Mouse (Mus musculus) yolk sac, embryonic 10.5 days (tissue): ENCODE data around the gene Simc1.

ENCODE experiments used
- DNase-seq: peaks from one replicate; pipeline ENCODE4 v3.0.0-alpha.2; 2017; ENCODE audit warnings: low spot score

Simc1 gene

GRCm38 (mm10) chr13:54548036-54548435 lies 44.5 kb downstream of the Simc1 start:
- DNase-seq: no peak

- no peak for DNase-seq
Measured at GRCm38 (mm10) chr13:54556176-54556575, 52.6 kb downstream of the Simc1 start.

- DNase-seq: no peak
Measured at GRCm38 (mm10) chr13:54556796-54557195, 53.2 kb downstream of the Simc1 start.

GRCm38 (mm10) chr13:54557652-54558051 lies 54.1 kb downstream of the Simc1 start:
- DNase-seq: no peak

- no peak for DNase-seq
Measured at GRCm38 (mm10) chr13:54559656-54560055, 56.1 kb downstream of the Simc1 start.

GRCm38 (mm10) chr13:54560608-54561007 lies 57.0 kb downstream of the Simc1 start:
- DNase-seq: no peak

- no peak for DNase-seq
Measured at GRCm38 (mm10) chr13:54562562-54562961, 59.0 kb downstream of the Simc1 start.

- DNase-seq: peak; percentile 49
Measured at GRCm38 (mm10) chr13:54564232-54565200, 60.9 kb downstream of the Simc1 start.

GRCm38 (mm10) chr13:54565201-54565581 lies 61.6 kb downstream of the Simc1 start, which contains the start of gene 4833439L19Rik:
TSS of gene 4833439L19Rik (minus strand) at chr13:54565435.
- peak; percentile 90 for DNase-seq

GRCm38 (mm10) chr13:54565594-54566345 lies 62.2 kb downstream of the Simc1 start:
- peak; percentile 64 for DNase-seq

- DNase-seq: no peak
Measured at GRCm38 (mm10) chr13:54568380-54568779, 64.8 kb downstream of the Simc1 start.

- no peak for DNase-seq
Measured at GRCm38 (mm10) chr13:54569282-54569681, 65.7 kb downstream of the Simc1 start.

GRCm38 (mm10) chr13:54570736-54571135 lies 67.2 kb downstream of the Simc1 start:
- DNase-seq: no peak

GRCm38 (mm10) chr13:54571637-54572036 lies 68.1 kb downstream of the Simc1 start:
- no peak for DNase-seq

- no peak for DNase-seq
Measured at GRCm38 (mm10) chr13:54572621-54573020, 69.0 kb downstream of the Simc1 start.

GRCm38 (mm10) chr13:54574854-54575481 lies 71.4 kb downstream of the Simc1 start, which contains the start of gene Arl10:
TSS of gene Arl10 (plus strand) at chr13:54575015.
- peak; percentile 86 for DNase-seq

- DNase-seq: no peak
Measured at GRCm38 (mm10) chr13:54575489-54575888, 71.9 kb downstream of the Simc1 start.

- DNase-seq: no peak
Measured at GRCm38 (mm10) chr13:54577652-54578507, 74.3 kb downstream of the Simc1 start.

GRCm38 (mm10) chr13:54581385-54581784 lies 77.8 kb downstream of the Simc1 start:
- no peak for DNase-seq

- no peak for DNase-seq
Measured at GRCm38 (mm10) chr13:54582126-54582525, 78.5 kb downstream of the Simc1 start.

GRCm38 (mm10) chr13:54582860-54583259 lies 79.3 kb downstream of the Simc1 start:
- peak; percentile 23 for DNase-seq
